Mouse (Mus musculus) midbrain, embryonic 12.5 days (tissue): ENCODE results near the gene 5830411N06Rik. TPM values are rescaled to one million over a fixed set of nuclear protein-coding genes. Genes with fewer than 3 reads are reported as not detected.

ENCODE experiments used
- polyA plus RNA-seq: library from polyadenylated mRNA; unstranded; fragments of >200 nt; fragmentation: Nextera tagmentation; extraction: Ambion mirVana; gene quantifications from 2 replicates; pipeline ENCODE4 v1.2.1, GENCODE M21; 2016

The 5830411N06Rik gene
- polyA plus RNA-seq, 1 experiment from 2014 or later, result not detected

Other genes with a start within 250 kb of the 5830411N06Rik start
- gene Zfp511, start 210.9 kb upstream of the 5830411N06Rik start, polyA plus RNA-seq, result 41.9 and 45.2 TPM in 2 replicates
- gene Tubgcp2, start 210.6 kb upstream of the 5830411N06Rik start, polyA plus RNA-seq, result 70.6 and 72.7 TPM in 2 replicates
- 2.5 and 6.9 TPM in 2 replicates for gene Msx3, start 198.2 kb upstream of the 5830411N06Rik start, polyA plus RNA-seq
- gene Caly, start 164.7 kb upstream of the 5830411N06Rik start, polyA plus RNA-seq, result 21.4 and 22.3 TPM in 2 replicates
- not detected in 2 replicates for gene Prap1, start 153.9 kb upstream of the 5830411N06Rik start, polyA plus RNA-seq
- gene Fuom, start 144.8 kb upstream of the 5830411N06Rik start, polyA plus RNA-seq, result 14.6 and 16.1 TPM in 2 replicates
- gene Paox, start 131.5 kb upstream of the 5830411N06Rik start, polyA plus RNA-seq, result 9.8 and 11.3 TPM in 2 replicates
- gene Echs1, start 130.8 kb upstream of the 5830411N06Rik start, polyA plus RNA-seq, result 136 and 142 TPM in 2 replicates
- 26.1 and 28.8 TPM in 2 replicates for gene Mtg1, start 109.7 kb upstream of the 5830411N06Rik start, polyA plus RNA-seq
- 2.8 and 3.1 TPM in 2 replicates for gene Sprn, start 92.4 kb upstream of the 5830411N06Rik start, polyA plus RNA-seq
- gene Olfr522, start 82.5 kb upstream of the 5830411N06Rik start, polyA plus RNA-seq, result not detected in 2 replicates
- not detected in 2 replicates for gene Olfr523, start 74.1 kb upstream of the 5830411N06Rik start, polyA plus RNA-seq
- gene Olfr524, start 41.3 kb upstream of the 5830411N06Rik start, polyA plus RNA-seq, result not detected in 2 replicates
- not detected in 2 replicates for gene Cd163l1, start 29.0 kb upstream of the 5830411N06Rik start, polyA plus RNA-seq
- gene Olfr525, start 73.6 kb downstream of the 5830411N06Rik start, polyA plus RNA-seq, result not detected in 2 replicates
- not detected in 2 replicates for gene Olfr527, start 86.7 kb downstream of the 5830411N06Rik start, polyA plus RNA-seq
- gene Olfr60, start 114.4 kb downstream of the 5830411N06Rik start, polyA plus RNA-seq, result not detected in 2 replicates
- not detected in 2 replicates for gene Olfr530, start 129.0 kb downstream of the 5830411N06Rik start, polyA plus RNA-seq
- gene Olfr531, start 155.6 kb downstream of the 5830411N06Rik start, polyA plus RNA-seq, result not detected in 2 replicates
- not detected in 2 replicates for gene Olfr532, start 174.4 kb downstream of the 5830411N06Rik start, polyA plus RNA-seq
- not detected in 2 replicates for gene Olfr533, start 216.1 kb downstream of the 5830411N06Rik start, polyA plus RNA-seq
- gene Olfr535, start 236.9 kb downstream of the 5830411N06Rik start, polyA plus RNA-seq, result not detected in 2 replicates